Mouse (Mus musculus) C2C12 (cell line): ENCODE measurements around the gene Arhgef12. TPM values are rescaled to one million over a fixed set of nuclear protein-coding genes. Genes with fewer than 3 reads are reported as not detected.

Source experiments
- H3K27me3 ChIP-seq: one replicate; pipeline ENCODE4 v1.6.1; 2011; ENCODE audit not compliant: control insufficient read depth, insufficient read depth, insufficient read length
- H3K36me3 ChIP-seq: one replicate; pipeline ENCODE4 v1.6.1; 2011; ENCODE audit not compliant: control insufficient read depth, insufficient read depth
- H3K4me3 ChIP-seq: one replicate; pipeline ENCODE4 v1.5.1; 2011; ENCODE audit warnings: mild to moderate bottlenecking, control low read depth; ENCODE audit not compliant: poor library complexity, insufficient read depth, severe bottlenecking
- H3K79me2 ChIP-seq: one replicate; pipeline ENCODE4 v1.6.1; 2011; ENCODE audit not compliant: control insufficient read depth, insufficient read depth
- H3K79me3 ChIP-seq: one replicate; pipeline ENCODE4 v1.6.1; 2011; ENCODE audit warnings: low read depth, control low read depth
- H3ac ChIP-seq: one replicate; pipeline ENCODE3; 2011; ENCODE audit warnings: low read depth; ENCODE audit not compliant: control insufficient read depth, insufficient read length
- CEBPB ChIP-seq: IDR thresholded peaks from one replicate; pipeline ENCODE4 v1.6.1; 2011; ENCODE audit warnings: low read depth, mild to moderate bottlenecking, control low read depth, moderate library complexity
- CTCF ChIP-seq: IDR thresholded peaks from one replicate; pipeline ENCODE4 v1.5.1; 2011; ENCODE audit not compliant: control insufficient read depth, insufficient read depth, insufficient read length
- FOSL1 ChIP-seq: IDR thresholded peaks from one replicate; pipeline ENCODE4 v1.8.0; 2011; ENCODE audit warnings: mild to moderate bottlenecking, low read length; ENCODE audit not compliant: poor library complexity, insufficient read depth, severe bottlenecking
- MAX ChIP-seq: IDR thresholded peaks from one replicate; pipeline ENCODE4 v1.6.1; 2011; ENCODE audit warnings: mild to moderate bottlenecking, control low read depth
- MYOD1 ChIP-seq: IDR thresholded peaks from one replicate; pipeline ENCODE4 v1.6.1; 2011; ENCODE audit warnings: low read depth; ENCODE audit not compliant: control insufficient read depth, insufficient read length
- MYOG ChIP-seq: IDR thresholded peaks from one replicate; pipeline ENCODE4 v1.6.1; 2011; ENCODE audit not compliant: control insufficient read depth, insufficient read length; ENCODE audit errors: extremely low read depth
- USF1 ChIP-seq: IDR thresholded peaks from one replicate; pipeline ENCODE4 v1.6.1; 2011; ENCODE audit warnings: low read depth, mild to moderate bottlenecking, control low read depth, moderate library complexity
- polyA plus RNA-seq: library from polyadenylated mRNA; unstranded; fragments of >200 nt; fragmentation: generic; extraction: Trizol; gene quantifications from one replicate; pipeline ENCODE4 v1.2.1, GENCODE M21; 2012; ENCODE audit warnings: missing spikeins

Arhgef12 gene
- polyA plus RNA-seq, 1 experiment: 13.8 TPM

DNA sequence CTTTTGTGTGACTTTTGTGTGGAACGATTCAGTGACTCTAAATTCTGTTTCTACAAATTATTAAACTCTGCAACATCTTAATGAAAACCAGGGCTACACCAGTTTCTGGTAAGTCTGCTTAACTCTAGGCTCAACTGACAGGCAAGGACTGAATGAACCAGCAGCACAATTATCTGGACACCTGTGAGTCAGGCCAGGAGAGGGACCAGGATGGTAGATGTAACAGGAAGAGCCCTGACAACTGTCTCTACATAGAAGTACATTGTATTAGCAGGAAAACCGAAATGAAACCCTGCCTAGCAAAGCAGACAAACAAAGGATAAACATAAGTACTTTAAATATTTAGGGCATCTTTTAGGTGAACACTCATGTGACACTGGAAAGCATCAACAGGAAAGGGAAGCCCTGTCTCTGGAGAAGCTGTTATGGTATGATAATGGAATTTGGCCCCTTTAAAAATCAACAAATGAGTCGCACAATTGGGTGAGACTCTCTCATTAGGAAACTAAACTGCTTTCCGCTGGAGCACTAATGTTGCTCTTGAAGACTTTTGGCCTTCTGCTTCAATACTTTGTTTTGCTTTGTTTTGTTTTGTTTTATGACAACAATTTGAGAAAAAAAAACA is 3.3 kb downstream of the Arhgef12 start:
- Histone ChIP-seq H3ac (peak overlapping the region; percentile 7), H3K79me2 (peaks cover 68% of the 10 kb centered on the region), H3K27me3 (no peaks in the 10 kb centered on the region), H3K79me3 (peaks cover 61% of the 10 kb centered on the region), H3K4me3 (peak overlapping the region; percentile 55), H3K36me3 (no peaks in the 10 kb centered on the region)
- TF ChIP-seq FOSL1: no peak
- no peak for TF ChIP-seq CTCF
- TF ChIP-seq CEBPB: no peak
- no peak for TF ChIP-seq MYOG
- no peak for TF ChIP-seq MYOD1
- TF ChIP-seq USF1: no peak
- TF ChIP-seq MAX: no peak

DNA sequence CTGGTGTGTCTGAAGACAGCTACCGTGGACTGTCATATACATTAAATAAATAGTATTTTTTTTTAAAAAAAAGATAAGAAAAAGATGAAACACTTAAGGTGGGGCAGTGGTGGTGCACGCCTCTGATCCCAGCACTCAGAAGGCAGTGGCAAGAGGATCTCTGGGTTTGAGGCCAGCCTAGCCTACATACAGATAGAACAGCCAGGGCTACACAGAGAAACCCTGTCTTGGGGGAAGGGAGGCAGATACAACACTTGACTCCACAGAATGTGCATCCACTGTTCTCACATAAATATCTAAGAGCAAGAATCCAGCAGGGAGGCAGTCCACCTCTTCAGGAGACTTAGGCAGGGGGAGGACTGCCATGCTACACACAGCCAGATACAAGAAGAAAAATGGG is 4.1 kb downstream of the Arhgef12 start:
- no peak for TF ChIP-seq MYOG
- no peak for TF ChIP-seq FOSL1
- no peak for TF ChIP-seq USF1
- no peak for TF ChIP-seq MAX
- no peak for TF ChIP-seq MYOD1
- TF ChIP-seq CEBPB: no peak
- no peak for TF ChIP-seq CTCF
- peaks cover 62% of the 10 kb centered on the region for H3K79me3 ChIP-seq
- no peaks in the 10 kb centered on the region for H3K27me3 ChIP-seq
- no peak overlapping the region for H3K4me3 ChIP-seq
- no peaks in the 10 kb centered on the region for H3K36me3 ChIP-seq
- H3ac ChIP-seq: no peak overlapping the region
- H3K79me2 ChIP-seq: peaks cover 73% of the 10 kb centered on the region

DNA sequence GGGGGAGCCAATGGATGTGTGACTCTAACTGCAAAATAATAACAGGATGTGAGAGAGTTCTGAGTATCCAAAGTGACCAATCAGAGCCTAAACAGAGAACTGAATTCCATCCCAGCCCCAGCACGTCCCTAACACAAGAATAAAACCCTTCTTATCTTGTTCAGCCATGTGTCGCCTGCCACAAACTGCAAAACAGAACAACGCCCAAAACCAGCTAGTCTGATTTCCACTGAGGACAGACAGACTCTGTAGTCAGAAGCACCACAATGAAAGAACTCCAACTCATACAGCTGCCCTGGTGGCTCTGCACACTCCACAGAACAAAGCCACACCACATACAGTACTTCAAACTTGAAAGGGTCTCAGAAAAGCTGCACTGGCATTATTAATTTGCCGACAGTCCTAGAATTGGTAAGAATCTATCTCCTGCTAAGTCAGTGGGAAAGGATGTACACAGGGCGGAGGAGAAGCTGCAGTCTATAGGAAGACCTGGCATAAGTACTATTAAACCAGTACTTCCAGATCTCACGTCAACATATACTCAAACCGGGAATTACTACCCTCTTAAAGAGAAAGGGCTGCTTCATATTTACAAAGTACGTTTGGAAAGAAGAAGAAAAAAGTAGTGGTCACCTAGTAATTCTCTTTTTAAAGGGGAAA is 5.0 kb downstream of the Arhgef12 start:
- Histone ChIP-seq H3K79me3 (peaks cover 70% of the 10 kb centered on the region), H3K4me3 (no peak overlapping the region), H3K79me2 (peaks cover 82% of the 10 kb centered on the region), H3ac (no peak overlapping the region), H3K36me3 (no peaks in the 10 kb centered on the region), H3K27me3 (no peaks in the 10 kb centered on the region)
- no peak for TF ChIP-seq MYOD1
- TF ChIP-seq MYOG: no peak
- no peak for TF ChIP-seq MAX
- no peak for TF ChIP-seq CEBPB
- no peak for TF ChIP-seq FOSL1
- no peak for TF ChIP-seq USF1
- TF ChIP-seq CTCF: no peak

DNA sequence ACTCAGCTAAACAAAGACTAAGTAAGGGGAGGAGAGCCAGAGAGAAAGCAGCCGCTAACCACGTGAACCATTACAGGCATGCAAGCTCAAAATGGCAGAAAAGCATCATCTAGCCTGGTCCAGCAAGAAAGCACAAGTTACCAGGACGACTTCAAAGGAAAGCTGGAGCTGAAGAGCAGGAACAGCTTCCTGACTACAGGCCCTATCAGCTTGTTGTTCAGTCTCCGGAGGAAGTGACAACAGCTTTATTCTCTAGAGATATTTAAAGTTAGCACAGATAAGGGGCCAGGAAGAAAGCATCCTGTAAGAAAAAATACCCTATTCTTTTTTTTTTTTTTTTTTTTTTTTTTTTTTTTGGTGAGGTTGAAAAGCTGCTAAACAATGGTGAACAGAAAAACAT is 8.1 kb downstream of the Arhgef12 start:
- Histone ChIP-seq H3K79me3 (peaks cover 76% of the 10 kb centered on the region), H3K4me3 (no peak overlapping the region), H3K79me2 (peaks cover 94% of the 10 kb centered on the region), H3K27me3 (no peaks in the 10 kb centered on the region), H3K36me3 (no peaks in the 10 kb centered on the region), H3ac (no peak overlapping the region)
- no peak for TF ChIP-seq USF1
- no peak for TF ChIP-seq FOSL1
- TF ChIP-seq CEBPB: no peak
- no peak for TF ChIP-seq MYOG
- no peak for TF ChIP-seq MYOD1
- no peak for TF ChIP-seq CTCF
- no peak for TF ChIP-seq MAX

DNA sequence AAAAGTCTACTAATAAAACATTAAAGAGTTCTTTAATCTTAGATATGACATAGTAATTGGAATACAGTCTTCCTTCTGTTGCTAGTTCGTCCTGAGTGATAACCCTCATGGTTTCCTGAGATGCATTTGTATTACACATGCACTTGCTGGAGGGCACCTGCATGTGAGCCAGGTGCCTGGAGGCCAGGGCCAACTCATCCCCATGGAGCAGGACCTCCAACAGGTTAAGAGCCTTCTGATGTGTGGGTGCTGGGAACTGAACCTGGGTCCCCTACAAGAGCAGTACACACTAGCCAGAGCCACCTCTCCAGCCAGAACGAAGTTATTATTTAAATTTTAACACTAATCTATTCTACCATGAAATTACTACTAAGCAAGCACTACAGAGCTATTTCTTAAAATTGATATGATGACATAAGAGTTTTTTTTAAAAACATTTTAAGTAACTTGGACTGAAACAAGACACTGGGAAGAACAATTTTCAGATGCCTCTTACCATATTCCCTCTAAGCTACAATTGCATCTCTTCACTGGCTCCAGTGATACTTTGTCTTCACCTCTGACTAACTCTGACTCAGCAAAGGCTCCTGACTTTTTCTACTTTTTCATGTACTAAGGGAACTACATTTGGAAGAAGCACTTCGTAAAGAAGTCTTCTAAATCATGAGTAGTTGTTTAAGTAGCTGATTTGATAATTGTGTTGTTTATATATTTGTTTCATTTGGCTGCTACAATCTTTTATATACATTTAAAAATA is 9.1 kb downstream of the Arhgef12 start:
- TF ChIP-seq CTCF (no peak), MYOD1 (no peak), FOSL1 (peak; percentile 55)
- no peaks in the 10 kb centered on the region for H3K27me3 ChIP-seq
- H3K79me3 ChIP-seq: peaks cover 76% of the 10 kb centered on the region
- H3ac ChIP-seq: no peak overlapping the region
- H3K79me2 ChIP-seq: peaks cover 94% of the 10 kb centered on the region
- no peaks in the 10 kb centered on the region for H3K36me3 ChIP-seq
- no peak overlapping the region for H3K4me3 ChIP-seq
